Mouse (Mus musculus) stomach, postnatal 0 days (tissue): Measurements from ENCODE around the gene Grb7. TPM values are rescaled to one million over a fixed set of nuclear protein-coding genes. Genes with fewer than 3 reads are reported as not detected.

Source experiments
- ATAC-seq: fragments of 200-750 bp; cut with Nextera tagmentation; 2 replicates; pipeline ENCODE4 v1.8.0; 2017; ENCODE audit not compliant: low FRiP score, low TSS enrichment
- DNase-seq: peaks from one replicate; pipeline ENCODE4 v3.0.0-alpha.2; 2016; ENCODE audit warnings: low spot score
- H3K27ac ChIP-seq: fragments of 300-500 bp; sonication (generic); replicated peaks from 2 replicates; pipeline ENCODE4 v1.5.1; 2014; ENCODE audit warnings: mild to moderate bottlenecking, control low read depth
- H3K27me3 ChIP-seq: fragments of 300-500 bp; sonication (generic); 2 replicates; pipeline ENCODE4 v1.6.1; 2014; ENCODE audit warnings: low read length; ENCODE audit not compliant: control insufficient read depth, insufficient read depth
- H3K36me3 ChIP-seq: fragments of 300-500 bp; sonication (generic); 2 replicates; pipeline ENCODE4 v1.6.1; 2014; ENCODE audit warnings: low read length, mixed read lengths; ENCODE audit not compliant: control insufficient read depth, insufficient read depth
- H3K4me1 ChIP-seq: fragments of 300-500 bp; sonication (generic); replicated peaks from 2 replicates; pipeline ENCODE4 v1.6.1; 2014; ENCODE audit warnings: antibody characterized with exemption; ENCODE audit not compliant: control insufficient read depth, insufficient read depth
- H3K4me2 ChIP-seq: fragments of 300-500 bp; sonication (generic); replicated peaks from 2 replicates; pipeline ENCODE4 v1.6.1; 2014; ENCODE audit warnings: low read depth, mild to moderate bottlenecking, control low read depth, moderate library complexity
- H3K4me3 ChIP-seq: fragments of 300-500 bp; sonication (generic); 2 replicates; pipeline ENCODE4 v1.5.1; 2014; ENCODE audit warnings: low read depth, low read length, control low read depth
- H3K9ac ChIP-seq: fragments of 300-500 bp; sonication (generic); 2 replicates; pipeline ENCODE4 v1.6.1; 2014; ENCODE audit warnings: mild to moderate bottlenecking, low read length, control low read depth, mixed read lengths
- H3K9me3 ChIP-seq: fragments of 300-500 bp; sonication (generic); 2 replicates; pipeline ENCODE4 v1.6.1; 2016; ENCODE audit warnings: low read length; ENCODE audit not compliant: control insufficient read depth
- CTCF ChIP-seq: IDR thresholded peaks from 2 replicates; pipeline ENCODE4 v1.5.1; 2016; ENCODE audit warnings: antibody characterized with exemption, low read depth, mild to moderate bottlenecking, moderate library complexity
- EP300 ChIP-seq: optimal IDR thresholded peaks from 2 replicates; pipeline ENCODE3; 2016; ENCODE audit warnings: antibody characterized with exemption
- WGBS: fragments of 180-500 bp; shearing (Covaris S2); extraction: QIAGEN DNeasy Blood & Tissue Kit; methylation state at CpG from one replicate; pipeline ENCODE4 v1.1.7; 2014; 5-methylcytosine and 5-hydroxymethylcytosine counted together
- polyA plus RNA-seq: library from polyadenylated mRNA; unstranded; fragments of >200 nt; fragmentation: Nextera tagmentation; extraction: Ambion mirVana; gene quantifications from 2 replicates; pipeline ENCODE4 v1.2.1, GENCODE M21; 2015

Grb7 gene
- polyA plus RNA-seq, 1 experiment from 2014 or later, result 23.0 TPM

GRCm38 (mm10) chr11:98475630-98476433 lies 29.6 kb downstream of the Grb7 start:
- H3K36me3 ChIP-seq, result no peaks in the 10 kb centered on the region
- DNase-seq (no peak), ATAC-seq (no peak)
- no peaks in the 10 kb centered on the region for H3K4me1 ChIP-seq
- no peaks in the 10 kb centered on the region for H3K27me3 ChIP-seq
- H3K27ac ChIP-seq, result no peak overlapping the region
- TF ChIP-seq CTCF (no peak), EP300 (no peak)
- H3K9ac ChIP-seq, result no peak overlapping the region
- no peak overlapping the region for H3K4me3 ChIP-seq
- 84% methylated on average over 9 of the region's 9 CpGs for WGBS
- H3K9me3 ChIP-seq, result no peaks in the 10 kb centered on the region
- no peak overlapping the region for H3K4me2 ChIP-seq

GRCm38 (mm10) chr11:98476434-98476807 lies 30.2 kb downstream of the Grb7 start:
- Histone ChIP-seq H3K4me2 (no peak overlapping the region), H3K4me3 (no peak overlapping the region), H3K27ac (no peak overlapping the region), H3K9me3 (no peaks in the 10 kb centered on the region), H3K27me3 (no peaks in the 10 kb centered on the region), H3K9ac (no peak overlapping the region), H3K4me1 (no peaks in the 10 kb centered on the region), H3K36me3 (no peaks in the 10 kb centered on the region)
- DNase-seq, result no peak
- TF ChIP-seq CTCF (no peak), EP300 (no peak)
- WGBS, result 73% methylated on average over 4 of the region's 4 CpGs
- ATAC-seq, result no peak

GRCm38 (mm10) chr11:98477011-98477701 lies 31.0 kb downstream of the Grb7 start:
- Histone ChIP-seq H3K4me3 (no peak overlapping the region), H3K27me3 (no peaks in the 10 kb centered on the region), H3K27ac (no peak overlapping the region), H3K4me1 (no peaks in the 10 kb centered on the region), H3K36me3 (no peaks in the 10 kb centered on the region), H3K4me2 (no peak overlapping the region), H3K9ac (no peak overlapping the region), H3K9me3 (no peaks in the 10 kb centered on the region)
- no peak for DNase-seq
- TF ChIP-seq CTCF, result no peak
- no peak for TF ChIP-seq EP300
- ATAC-seq, result no peak
- WGBS, result 57% methylated on average over 14 of the region's 14 CpGs

GRCm38 (mm10) chr11:98479026-98479939 lies 33.1 kb downstream of the Grb7 start:
- no peak overlapping the region for H3K4me2 ChIP-seq
- ATAC-seq (no peak), DNase-seq (no peak)
- no peak overlapping the region for H3K9ac ChIP-seq
- H3K27ac ChIP-seq, result no peak overlapping the region
- H3K9me3 ChIP-seq, result no peaks in the 10 kb centered on the region
- TF ChIP-seq EP300, result no peak
- TF ChIP-seq CTCF, result no peak
- H3K36me3 ChIP-seq, result no peaks in the 10 kb centered on the region
- WGBS, result 82% methylated on average over 13 of the region's 13 CpGs
- H3K27me3 ChIP-seq, result no peaks in the 10 kb centered on the region
- no peak overlapping the region for H3K4me3 ChIP-seq
- no peaks in the 10 kb centered on the region for H3K4me1 ChIP-seq

GRCm38 (mm10) chr11:98479940-98480497 lies 33.8 kb downstream of the Grb7 start:
- Histone ChIP-seq H3K4me3 (no peak overlapping the region), H3K4me2 (no peak overlapping the region), H3K9me3 (no peaks in the 10 kb centered on the region), H3K27me3 (no peaks in the 10 kb centered on the region), H3K27ac (no peak overlapping the region), H3K36me3 (no peaks in the 10 kb centered on the region), H3K9ac (no peak overlapping the region), H3K4me1 (no peaks in the 10 kb centered on the region)
- no peak for TF ChIP-seq CTCF
- no peak for TF ChIP-seq EP300
- DNase-seq (no peak), ATAC-seq (no peak)
- 81% methylated on average over 12 of the region's 12 CpGs for WGBS
